Mouse (Mus musculus) liver, postnatal 0 days (tissue): ENCODE measurements around the gene Bend4. TPM values are rescaled to one million over a fixed set of nuclear protein-coding genes. Genes with fewer than 3 reads are reported as not detected.

Source experiments
- ATAC-seq: fragments of 200-750 bp; cut with Nextera tagmentation; 2 replicates; pipeline ENCODE4 v1.8.0; 2017; ENCODE audit warnings: mild to moderate bottlenecking, moderate library complexity
- DNase-seq: peaks from one replicate; pipeline ENCODE4 v3.0.0-alpha.2; 2016
- H3K27ac ChIP-seq: fragments of 300-500 bp; sonication (generic); 2 replicates; pipeline ENCODE4 v1.5.1; 2014; ENCODE audit warnings: antibody characterized with exemption, moderate library complexity, mild to moderate bottlenecking, low read depth
- H3K27me3 ChIP-seq: fragments of 300-500 bp; sonication (generic); 2 replicates; pipeline ENCODE4 v1.6.1; 2014; ENCODE audit warnings: low read length, control low read depth, mixed read lengths; ENCODE audit not compliant: insufficient read depth
- H3K36me3 ChIP-seq: fragments of 300-500 bp; sonication (generic); replicated peaks from 2 replicates; pipeline ENCODE4 v1.6.1; 2014; ENCODE audit warnings: mild to moderate bottlenecking, control low read depth, low read length, moderate library complexity, mixed read lengths; ENCODE audit not compliant: insufficient read depth
- H3K4me1 ChIP-seq: fragments of 300-500 bp; sonication (generic); 2 replicates; pipeline ENCODE4 v1.6.1; 2014; ENCODE audit warnings: antibody characterized with exemption, mild to moderate bottlenecking, control low read depth; ENCODE audit not compliant: insufficient read depth
- H3K4me2 ChIP-seq: fragments of 300-500 bp; sonication (generic); 2 replicates; pipeline ENCODE4 v1.6.1; 2014; ENCODE audit warnings: low read depth, mild to moderate bottlenecking, low read length, moderate library complexity, mixed read lengths
- H3K4me3 ChIP-seq: fragments of 300-500 bp; sonication (generic); 2 replicates; pipeline ENCODE4 v1.5.1; 2014; ENCODE audit warnings: low read depth, low read length
- H3K9ac ChIP-seq: fragments of 300-500 bp; sonication (generic); replicated peaks from 2 replicates; pipeline ENCODE4 v1.6.1; 2014; ENCODE audit warnings: mild to moderate bottlenecking, moderate library complexity
- H3K9me3 ChIP-seq: fragments of 300-500 bp; sonication (generic); 2 replicates; pipeline ENCODE4 v1.6.1; 2016; ENCODE audit warnings: mild to moderate bottlenecking, control low read depth, low read length, mixed read lengths
- CTCF ChIP-seq: sonication (generic); IDR thresholded peaks from 2 replicates; pipeline ENCODE4 v1.5.1; 2016; ENCODE audit warnings: antibody characterized with exemption, low read depth
- EP300 ChIP-seq: IDR thresholded peaks from 2 replicates; pipeline ENCODE4 v1.6.1; 2016; ENCODE audit warnings: antibody characterized with exemption, low read depth, mild to moderate bottlenecking
- WGBS: fragments of 180-500 bp; shearing (Covaris S2); extraction: QIAGEN DNeasy Blood & Tissue Kit; methylation state at CpG from one replicate; pipeline ENCODE4 v1.1.7; 2014; ENCODE audit not compliant: insufficient replicate concordance; 5-methylcytosine and 5-hydroxymethylcytosine counted together
- polyA plus RNA-seq: library from polyadenylated mRNA; unstranded; fragments of >200 nt; fragmentation: Nextera tagmentation; extraction: Ambion mirVana; gene quantifications from 2 replicates; pipeline ENCODE4 v1.2.1, GENCODE M21; 2015

Bend4 gene
- polyA plus RNA-seq, 1 experiment from 2014 or later, result 0.25 TPM

DNA sequence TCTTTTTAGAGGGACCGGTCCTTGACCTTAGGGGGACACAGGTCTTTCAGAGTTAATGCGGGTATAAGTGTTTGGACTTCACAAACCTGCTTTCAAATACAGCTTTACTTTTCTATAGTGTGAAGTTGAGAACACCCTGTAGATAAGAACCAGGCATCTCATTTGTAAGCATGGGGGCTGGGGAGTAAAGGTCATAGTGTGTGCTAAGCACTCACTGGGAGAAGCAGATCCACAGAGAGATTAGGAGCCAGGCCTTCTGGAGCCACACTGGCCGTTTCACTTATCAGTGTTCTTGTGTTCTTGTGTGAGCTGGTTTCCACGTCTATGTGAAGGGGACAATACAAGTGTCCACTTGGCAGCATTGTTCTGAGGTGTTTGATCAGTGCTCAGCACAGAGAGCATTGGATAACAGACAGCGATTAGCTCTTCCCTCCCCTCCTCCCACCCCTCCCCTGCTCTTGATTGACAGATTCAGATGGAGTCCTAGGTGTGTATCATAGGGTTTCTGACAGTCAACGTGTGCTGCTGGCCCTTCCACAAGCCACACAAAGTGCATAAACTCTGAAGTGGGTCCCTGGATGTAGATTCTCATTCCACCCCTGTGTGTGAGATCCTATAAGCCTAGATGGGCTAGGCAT, 14.8 kb upstream of the Bend4 start:
- TF ChIP-seq EP300 (no peak), CTCF (no peak)
- 0 out of 2 replicates have a peak, but pooled peaks cover 2% of the 10 kb centered on the region for H3K4me1 ChIP-seq
- WGBS, result 45% methylated on average over 6 of the region's 6 CpGs

DNA sequence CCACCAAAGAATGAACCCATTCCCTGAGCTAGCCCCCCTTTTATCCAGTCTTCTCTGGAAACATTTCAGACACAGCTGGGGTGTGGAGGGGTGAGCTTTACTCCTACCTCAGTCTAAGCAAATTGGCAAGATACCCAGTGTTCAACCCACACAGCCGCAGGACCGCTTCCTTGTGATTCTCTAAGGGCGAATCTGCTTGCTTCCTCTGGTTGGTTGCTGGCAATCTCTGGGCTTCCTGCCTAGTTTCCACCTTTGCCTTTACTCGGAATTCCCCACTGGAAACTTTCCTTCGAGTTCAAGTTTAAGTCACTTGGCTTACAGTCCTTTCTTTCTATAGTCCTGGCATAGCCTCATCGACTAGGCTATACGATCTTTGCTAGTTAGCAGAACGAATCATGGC, 12.5 kb upstream of the Bend4 start:
- TF ChIP-seq CTCF (no peak), EP300 (no peak)
- H3K36me3 ChIP-seq, result no peaks in the 10 kb centered on the region
- no peaks in the 10 kb centered on the region for H3K27me3 ChIP-seq
- H3K4me1 ChIP-seq, result 0 out of 2 replicates have a peak, but pooled peaks cover 2% of the 10 kb centered on the region
- ATAC-seq, result no peak
- no peak for DNase-seq
- no peak overlapping the region for H3K4me3 ChIP-seq
- no peak overlapping the region for H3K4me2 ChIP-seq
- no peak overlapping the region for H3K27ac ChIP-seq
- H3K9ac ChIP-seq, result no peak overlapping the region
- 72% methylated on average over 8 of the region's 8 CpGs for WGBS
- no peaks in the 10 kb centered on the region for H3K9me3 ChIP-seq

More for the DNA sequence above, 14.8 kb upstream of the Bend4 start:
- Histone ChIP-seq H3K36me3 (no peaks in the 10 kb centered on the region), H3K9ac (no peak overlapping the region), H3K27me3 (no peaks in the 10 kb centered on the region), H3K4me2 (no peak overlapping the region), H3K27ac (no peak overlapping the region), H3K9me3 (no peaks in the 10 kb centered on the region), H3K4me3 (no peak overlapping the region)
- DNase-seq (no peak), ATAC-seq (no peak)

DNA sequence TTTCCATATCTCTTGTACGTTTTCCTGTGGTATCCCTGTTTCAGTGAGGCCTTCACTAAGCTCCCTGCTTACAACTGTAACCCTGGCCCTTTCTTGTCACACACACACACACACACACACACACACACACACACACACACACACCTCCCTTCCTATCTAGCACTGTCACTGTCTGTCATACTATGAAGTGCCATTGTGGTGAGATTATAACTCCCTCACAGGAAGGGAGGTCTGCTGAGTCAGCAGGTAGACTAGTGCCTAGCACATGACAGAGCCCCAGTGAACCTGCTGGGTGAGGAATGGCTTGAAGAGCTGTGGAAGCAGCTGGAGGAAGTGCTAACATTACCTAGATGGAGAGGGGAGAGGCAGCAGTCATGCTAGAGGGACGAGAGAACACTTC, 9.3 kb upstream of the Bend4 start:
- Histone ChIP-seq H3K9ac (no peak overlapping the region), H3K27me3 (no peaks in the 10 kb centered on the region), H3K4me1 (no peaks in the 10 kb centered on the region), H3K9me3 (no peaks in the 10 kb centered on the region), H3K36me3 (no peaks in the 10 kb centered on the region), H3K27ac (no peak overlapping the region), H3K4me3 (no peak overlapping the region), H3K4me2 (no peak overlapping the region)
- ATAC-seq, result peak; percentile 56
- 27% methylated on average over 2 of the region's 2 CpGs for WGBS
- no peak for TF ChIP-seq CTCF
- no peak for TF ChIP-seq EP300
- no peak for DNase-seq

GRCm38 (mm10) chr5:67426478-67427442, 1.4 kb downstream of the Bend4 start:
- no peaks in the 10 kb centered on the region for H3K36me3 ChIP-seq
- no peaks in the 10 kb centered on the region for H3K4me1 ChIP-seq
- TF ChIP-seq CTCF (no peak), EP300 (no peak)
- no peaks in the 10 kb centered on the region for H3K9me3 ChIP-seq
- peaks cover 40% of the 10 kb centered on the region for H3K27me3 ChIP-seq
- H3K9ac ChIP-seq, result peak overlapping the region; percentile 22; the same call in 1 of the 2 replicates
- H3K27ac ChIP-seq, result no peak overlapping the region
- ATAC-seq, result peak; percentile 27; the same call in 1 of the 2 replicates
- peak overlapping the region; percentile 60 for H3K4me3 ChIP-seq
- peak; percentile 38 for DNase-seq
- peak overlapping the region; percentile 91 for H3K4me2 ChIP-seq
- WGBS, result 2% methylated on average over 58 of the region's 121 CpGs

GRCm38 (mm10) chr5:67426011-67426410, 2.1 kb downstream of the Bend4 start:
- no peaks in the 10 kb centered on the region for H3K9me3 ChIP-seq
- peaks cover 40% of the 10 kb centered on the region for H3K27me3 ChIP-seq
- ATAC-seq (no peak), DNase-seq (no peak)
- H3K4me3 ChIP-seq, result no peak overlapping the region
- no peak overlapping the region for H3K27ac ChIP-seq
- H3K4me2 ChIP-seq, result peak overlapping the region; percentile 91; the same call in 1 of the 2 replicates
- TF ChIP-seq CTCF (no peak), EP300 (no peak)
- no peaks in the 10 kb centered on the region for H3K4me1 ChIP-seq
- 32% methylated on average over 5 of the region's 5 CpGs for WGBS
- H3K9ac ChIP-seq, result no peak overlapping the region
- no peaks in the 10 kb centered on the region for H3K36me3 ChIP-seq

DNA sequence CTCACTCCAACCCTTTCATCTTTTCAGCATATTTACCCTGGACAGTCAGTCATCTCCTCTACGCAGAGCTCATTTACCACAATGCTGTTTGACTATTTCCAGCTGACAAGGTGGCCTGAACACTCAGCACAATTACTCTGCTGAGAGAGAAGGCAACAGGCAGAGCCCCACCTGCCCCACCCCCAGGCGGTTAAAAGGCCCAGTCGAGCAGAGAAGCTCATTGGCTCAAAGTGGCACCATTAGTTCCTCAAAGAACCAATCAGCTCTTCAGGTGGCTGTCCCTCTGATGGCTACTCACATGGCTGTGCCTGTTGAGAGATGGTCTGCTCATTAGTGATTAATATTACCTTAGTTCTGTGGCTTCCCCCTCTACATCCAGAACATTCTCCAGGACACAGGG, 3.5 kb downstream of the Bend4 start:
- Histone ChIP-seq H3K4me2 (no peak overlapping the region), H3K9ac (no peak overlapping the region), H3K4me1 (no peaks in the 10 kb centered on the region), H3K27ac (no peak overlapping the region), H3K27me3 (peaks cover 40% of the 10 kb centered on the region), H3K9me3 (no peaks in the 10 kb centered on the region), H3K4me3 (no peak overlapping the region), H3K36me3 (no peaks in the 10 kb centered on the region)
- TF ChIP-seq CTCF (no peak), EP300 (no peak)
- 69% methylated on average over 3 of the region's 3 CpGs for WGBS
- no peak for ATAC-seq
- no peak for DNase-seq
